Comparison of ENCODE assay signal across 19 mouse cellular contexts in the genomic region with DNA sequence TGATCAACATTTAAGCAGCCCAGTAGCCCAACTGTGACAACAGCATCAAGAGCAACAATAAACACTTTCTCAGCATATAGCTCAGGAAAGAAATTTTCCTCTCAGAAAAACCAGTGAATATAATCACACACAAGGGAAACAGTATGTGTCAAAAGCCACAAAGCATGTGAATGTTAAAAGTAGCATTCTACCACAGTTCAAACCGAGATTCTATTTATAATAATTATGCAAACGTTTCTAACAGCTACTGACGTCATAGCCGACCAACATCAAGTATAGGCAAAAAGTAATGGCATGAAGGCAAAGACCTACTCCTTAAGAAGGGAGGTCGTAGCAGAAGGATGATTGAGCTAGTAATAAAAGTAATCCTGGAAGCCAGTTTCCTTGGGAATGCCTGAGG. TPM values are rescaled to one million over a fixed set of nuclear protein-coding genes. Genes with fewer than 3 reads are reported as not detected.
DNase-seq lines count a peak whose midpoint lies in the region; TF ChIP-seq lines count a peak whose summit lies in the region.
"Had no signal": no experiment of that assay in that cellular context is flagged by ENCODE, and none has a peak within 500 bp of the region (broad histone marks: within the 10 kb centered on the region; RNA-seq: fewer than 3 reads in every experiment).

No protein-coding gene starts in this region.

- peak overlapping the region; percentile 95 for H3K27ac ChIP-seq in CH12.LX (ENCODE audit: insufficient read depth, low read depth)
- H3K27ac ChIP-seq: embryonic facial prominence, embryonic 10.5 days; embryonic facial prominence, embryonic 12.5 days; forebrain, embryonic 13.5 days; forebrain, embryonic 15.5 days had no signal

- peaks cover 3 to 23% of the 10 kb centered on the region in 2 experiments for H3K36me3 ChIP-seq in CH12.LX (replicated peaks in 1 of 2; ENCODE audit: control insufficient read depth in 1 of 2, insufficient read depth in 1 of 2, low read length in 1 of 2)
- H3K36me3 ChIP-seq in splenic B cell, adult 2 months (ENCODE audit: control insufficient read depth, insufficient read depth, low read length, poor library complexity, severe bottlenecking), result no peaks in the 10 kb centered on the region
- H3K36me3 ChIP-seq: embryonic facial prominence, embryonic 12.5 days; forebrain, embryonic 15.5 days had no signal

- H3K4me3 ChIP-seq in CH12.LX (replicated peaks in 1 of 3; ENCODE audit: low read depth in 2 of 3, low read length in 2 of 3, poor library complexity in 1 of 3), result peak overlapping the region; percentile 12 to 49 (median 19)
- H3K4me3 ChIP-seq: embryonic facial prominence, embryonic 10.5 days; embryonic facial prominence, embryonic 12.5 days; forebrain, embryonic 13.5 days; forebrain, embryonic 15.5 days had no signal

- dilution Hi-C loops in CH12.LX (cut with MboI; ENCODE audit: extremely low pct_ligation_motif_present, extremely low pct_unique_long_range_greater_than_20kb, low sequenced_read_pairs), result no loop called here

- TF ChIP-seq CTCF in CH12.LX (conservative IDR thresholded peaks at IDR 0.05 in 1 of 2, IDR thresholded peaks at IDR 0.05 in 1 of 2; ENCODE audit: low read depth in 2 of 2, low read length in 2 of 2), result no peak

- no peak for TF ChIP-seq RAD21 in CH12.LX (IDR thresholded peaks at IDR 0.05; ENCODE audit: low read depth, low read length)

- no peaks in the 10 kb centered on the region for H3K27me3 ChIP-seq in CH12.LX (replicated peaks)
- H3K27me3 ChIP-seq in splenic B cell, adult 2 months (ENCODE audit: control insufficient read depth, insufficient read depth, low read length, poor library complexity, severe bottlenecking), result no peaks in the 10 kb centered on the region
- H3K27me3 ChIP-seq: embryonic facial prominence, embryonic 12.5 days; forebrain, embryonic 13.5 days; forebrain, embryonic 15.5 days had no signal

- no peak for TF ChIP-seq POLR2A in CH12.LX (IDR thresholded peaks at IDR 0.05; ENCODE audit: low read depth, low read length)

- peaks cover 8 to 73% of the 10 kb centered on the region in 2 experiments for H3K4me1 ChIP-seq in CH12.LX (ENCODE audit: control insufficient read depth in 1 of 2, insufficient read depth in 2 of 2)
- H3K4me1 ChIP-seq: embryonic facial prominence, embryonic 10.5 days; embryonic facial prominence, embryonic 12.5 days; forebrain, embryonic 13.5 days; forebrain, embryonic 15.5 days had no signal

- TF ChIP-seq EP300 in CH12.LX (IDR thresholded peaks at IDR 0.05; ENCODE audit: low read length), result peak; percentile 73

- H3K4me2 ChIP-seq in CH12.LX (ENCODE audit: insufficient read depth, low read depth, poor library complexity, severe bottlenecking), result peak overlapping the region; percentile 98
- H3K4me2 ChIP-seq: embryonic facial prominence, embryonic 12.5 days; forebrain, embryonic 13.5 days; forebrain, embryonic 15.5 days had no signal

- peak overlapping the region; percentile 87 for H3K9ac ChIP-seq in CH12.LX (ENCODE audit: insufficient read depth, low read depth)
- H3K9ac ChIP-seq: embryonic facial prominence, embryonic 12.5 days; forebrain, embryonic 13.5 days; forebrain, embryonic 15.5 days; forebrain, postnatal 0 days had no signal

- DNase-seq in spleen, postnatal 36 days (ENCODE audit: low spot score in 2 of 2), result peak; percentile 2 to 20
- no peak for DNase-seq in spleen, postnatal 10 days (ENCODE audit: low spot score in 2 of 2)
- DNase-seq in CH12.LX (ENCODE audit: extremely low read depth), result peak; percentile 70
- peak; percentile 80 for DNase-seq in splenic B cell, adult 2 months (ENCODE audit: low read depth, low spot score)
- DNase-seq in left cerebral cortex, adult 9 months (ENCODE audit: low spot score in 2 of 2), result no peak
- DNase-seq in urinary bladder, postnatal 14 days (ENCODE audit: low spot score), result no peak
- DNase-seq: adrenal gland, adult 2 months; adrenal gland, postnatal 10 days; adrenal gland, postnatal 36 days; cerebellum, adult 11-12 months; cerebellum, adult 2 months; cerebellum, adult 9-10 months; cerebellum, postnatal 10 days; cerebellum, postnatal 25 days; forebrain, postnatal 0 days had no signal

- in situ Hi-C loops in CH12.LX (cut with MboI; ENCODE audit: low pct_ligation_motif_present, low pct_unique_long_range_greater_than_20kb, low sequenced_read_pairs), result no loop called here

- H3K9me3 ChIP-seq in CH12.LX (replicated peaks; ENCODE audit: low read length), result no peaks in the 10 kb centered on the region
- H3K9me3 ChIP-seq: embryonic facial prominence, embryonic 10.5 days; embryonic facial prominence, embryonic 12.5 days; forebrain, embryonic 13.5 days; forebrain, embryonic 15.5 days had no signal

- H3K79me2 ChIP-seq in CH12.LX (replicated peaks; ENCODE audit: control insufficient read depth, extremely low read depth, insufficient read depth, poor library complexity, severe bottlenecking), result peaks cover 66% of the 10 kb centered on the region

TF ChIP-seq in CH12.LX, 34 proteins besides CTCF, POLR2A, EP300 and RAD21:
- TF ChIP-seq ZKSCAN1 (IDR thresholded peaks at IDR 0.05; ENCODE audit: borderline replicate concordance, low read depth, low read length) (no peak), E2F4 (IDR thresholded peaks at IDR 0.05; ENCODE audit: insufficient replicate concordance, low read depth, low read length) (0 out of 2 replicates have a peak, but pooled peaks have one; percentile 58), MAZ (IDR thresholded peaks at IDR 0.05; ENCODE audit: low read depth, low read length) (0 out of 2 replicates have a peak, but pooled peaks have one; percentile 43), HCFC1 (IDR thresholded peaks at IDR 0.05; ENCODE audit: low read depth, low read length) (no peak), ELF1 (IDR thresholded peaks at IDR 0.05; ENCODE audit: low read depth, low read length) (no peak), MEF2A (IDR thresholded peaks at IDR 0.05; ENCODE audit: borderline replicate concordance, low read depth, low read length) (peak; percentile 91), PAX5 (IDR thresholded peaks at IDR 0.05; ENCODE audit: low read length) (no peak), JUN (IDR thresholded peaks at IDR 0.05; ENCODE audit: insufficient read depth, low read depth, low read length) (peak; percentile 28; the same call in 1 of the 2 replicates), MYC (IDR thresholded peaks at IDR 0.05; ENCODE audit: low read depth, low read length) (peak; percentile 56), TBP (conservative IDR thresholded peaks at IDR 0.05; ENCODE audit: low read depth, low read length) (0 out of 2 replicates have a peak, but pooled peaks have one; percentile 26), RCOR1 (conservative IDR thresholded peaks at IDR 0.05; ENCODE audit: low read depth, low read length) (no peak), NRF1 (IDR thresholded peaks at IDR 0.05; ENCODE audit: low read depth, low read length) (no peak), JUND (conservative IDR thresholded peaks at IDR 0.05; ENCODE audit: low read depth, low read length) (0 out of 2 replicates have a peak, but pooled peaks have one; percentile 61), MAFK (IDR thresholded peaks at IDR 0.05; ENCODE audit: insufficient replicate concordance, low read length) (peak; percentile 50), MXI1 (IDR thresholded peaks at IDR 0.05; ENCODE audit: low read depth, low read length) (peak; percentile 41; the same call in 1 of the 2 replicates), UBTF (IDR thresholded peaks at IDR 0.05; ENCODE audit: low read depth, low read length) (no peak), SIN3A (IDR thresholded peaks at IDR 0.05; ENCODE audit: low read length) (peak; percentile 63; the same call in 1 of the 2 replicates), ETS1 (conservative IDR thresholded peaks at IDR 0.05; ENCODE audit: low read depth, low read length) (peak; percentile 74), IRF4 (IDR thresholded peaks at IDR 0.05; ENCODE audit: low read depth, low read length) (peak; percentile 43), BHLHE40 (IDR thresholded peaks at IDR 0.05; ENCODE audit: low read depth, low read length) (peak; percentile 69)

RNA-seq across cellular contexts. Expression of gene Manea, which starts 8.1 kb away (rescaled TPM):
- total RNA-seq in CH12.LX (2012; rRNA removed) (25.8 and 30.2 TPM in 2 replicates), CH12.LX (2014; rRNA removed) (59.2 and 60.8 TPM in 2 replicates)
- polyA plus RNA-seq in CH12.LX (2012; ENCODE audit: insufficient read length, low read depth), result 28.4 and 30.7 TPM in 2 replicates

Comparison
In these comparisons a context has a peak if more than half of its experiments do, and no peak if none do; other contexts are left out.
1. DNase-seq: peak in spleen, postnatal 36 days (2 of 2), CH12.LX (single experiment) and splenic B cell, adult 2 months (single experiment); none in spleen, postnatal 10 days (0 of 2), left cerebral cortex, adult 9 months (0 of 2) and urinary bladder, postnatal 14 days (single experiment).